Mouse (Mus musculus) spleen, adult 2 months (tissue): ENCODE results near the gene Swsap1.

ENCODE experiments used
- CTCF ChIP-seq: fragments of 200-500 bp; IDR thresholded peaks from 2 replicates; pipeline ENCODE4 v1.5.1; 2011; ENCODE audit warnings: mild to moderate bottlenecking, inconsistent platforms; ENCODE audit not compliant: insufficient read depth, insufficient read length, insufficient replicate concordance; ENCODE audit errors: extremely low read depth
- POLR2A ChIP-seq: fragments of 200-500 bp; IDR thresholded peaks from 2 replicates; pipeline ENCODE4 v1.6.1; 2011; ENCODE audit warnings: low read depth, low read length, inconsistent platforms

DNA sequence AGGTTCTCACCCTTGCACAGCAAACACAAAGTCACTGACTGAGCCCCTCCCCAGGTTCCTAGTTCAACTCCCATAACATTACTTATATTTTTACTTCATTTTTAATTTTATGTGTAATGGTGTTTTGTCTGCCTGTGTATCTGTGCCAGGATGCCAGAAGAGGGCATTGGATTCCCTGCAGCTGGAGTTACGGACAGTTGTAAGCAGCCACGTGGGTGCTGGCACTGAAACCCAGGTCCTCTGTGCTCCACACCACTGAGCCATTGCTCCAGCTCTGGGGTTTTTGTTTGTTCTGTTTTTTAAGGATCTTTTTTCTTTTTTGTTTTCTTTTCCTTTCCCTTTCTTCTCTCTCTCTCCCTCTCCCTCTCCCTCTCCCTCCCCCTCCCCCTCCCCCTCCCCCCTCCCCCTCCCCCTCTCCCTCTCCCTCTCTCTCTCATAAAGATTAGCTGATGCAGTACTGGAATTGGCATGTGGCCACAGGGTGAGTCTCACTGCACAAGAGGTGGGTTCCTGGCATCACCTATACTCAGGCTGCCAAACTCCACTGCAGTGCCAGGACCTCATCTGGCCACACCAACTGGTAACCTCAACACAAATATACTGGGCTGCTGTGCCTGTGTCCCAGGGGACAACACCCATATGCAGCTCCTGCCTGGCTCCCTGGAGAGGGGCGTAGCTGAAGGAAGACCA is 40.8 kb downstream of the Swsap1 start:
- TF ChIP-seq CTCF (no peak), POLR2A (no peak)
